Mouse (Mus musculus): ENCODE measurements around the gene Smr3a.

Smr3a gene

DNA sequence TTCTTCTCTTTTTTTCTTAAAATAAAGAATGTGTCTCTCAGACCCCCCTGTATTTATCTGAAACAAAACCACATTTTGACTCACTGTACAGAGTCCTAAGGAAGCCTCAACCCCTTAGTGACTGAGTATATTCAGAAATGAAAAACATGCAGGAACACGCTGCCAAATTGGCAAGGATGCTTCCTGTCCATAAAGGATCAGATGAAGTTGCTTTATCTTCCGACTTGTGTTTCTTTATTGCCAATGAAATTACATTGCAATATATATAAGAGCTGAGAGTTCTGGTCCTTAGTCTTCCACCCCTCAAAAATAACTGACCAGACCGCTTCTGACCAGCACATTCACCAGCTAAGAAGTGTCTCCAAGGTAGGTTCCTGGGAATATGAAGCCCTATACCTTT, at the start of gene Smr3a:
Gene Smr3a, plus strand, starts transcription at position 301 of the 400 bp plus-strand sequence.
- no peak for DNase-seq (ENCODE audit: low spot score in 2 of 2)

DNA sequence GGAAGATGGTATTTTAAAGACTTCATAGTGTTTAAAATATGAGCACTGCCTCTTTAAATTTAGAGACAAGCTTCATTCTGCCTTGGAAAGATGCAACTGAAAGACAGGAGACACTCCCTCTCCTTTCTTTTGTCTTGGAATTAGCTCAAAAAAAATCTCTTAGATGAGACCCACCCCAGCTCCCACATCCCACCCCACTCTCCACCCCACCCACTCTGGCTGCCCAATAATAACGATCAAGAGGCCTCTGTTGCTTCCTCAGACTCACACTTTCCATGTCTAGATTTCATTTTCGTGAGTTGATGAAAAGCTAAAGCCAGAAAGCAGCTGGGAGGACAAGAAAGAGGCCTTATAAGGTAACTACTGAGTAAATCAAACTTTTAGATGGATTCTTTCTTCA, 33.1 kb upstream of the Smr3a start, which contains the start of the genes 2310003L06Rik and Gm28434:
Gene 2310003L06Rik, plus strand, starts transcription at position 259 of the 400 bp plus-strand sequence.
Gene Gm28434, plus strand, starts transcription at position 317 of the 400 bp plus-strand sequence.
- DNase-seq (ENCODE audit: low spot score in 2 of 2), result no peak

- no peak for DNase-seq (ENCODE audit: low spot score in 2 of 2)
Observed at GRCm38 (mm10) chr5:87979139-87979538, 23.2 kb upstream of the Smr3a start, which contains the start of gene Cabs1. TSS of gene Cabs1 (plus strand) at chr5:87979439.

- DNase-seq (ENCODE audit: low spot score in 2 of 2), result no peak
Observed at GRCm38 (mm10) chr5:87982468-87983214, 19.7 kb upstream of the Smr3a start.

DNA sequence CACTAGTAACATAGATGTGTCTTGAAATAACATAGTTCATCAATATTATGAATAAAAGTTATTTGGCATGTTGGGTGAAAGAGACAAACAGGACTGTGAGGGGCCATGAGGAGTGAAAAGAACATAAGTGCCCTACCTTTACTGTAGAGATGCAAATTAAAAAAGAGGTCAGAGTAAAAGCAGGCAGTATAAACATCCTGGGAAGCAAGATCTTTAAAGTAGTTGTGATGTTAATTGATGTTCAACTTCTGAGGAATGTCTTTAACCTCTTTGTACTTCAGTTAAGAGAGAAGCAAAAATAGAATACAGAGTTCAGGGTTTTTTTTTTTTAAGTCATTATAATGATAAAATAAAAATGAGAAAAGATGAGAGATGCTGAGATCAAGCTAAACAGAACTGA, 2.9 kb downstream of the Smr3a start:
- DNase-seq (ENCODE audit: low spot score in 2 of 2), result no peak

All from right cerebral cortex, postnatal 36 days (tissue).